Mouse (Mus musculus) cerebellum, adult 8-10 months (tissue): Measurements from ENCODE around the gene Ncl.

Experiments used
- DNase-seq: peaks from one replicate; pipeline ENCODE4 v3.0.0; 2022

Gene Ncl

GRCm38 (mm10) chr1:86311467-86312005 is 47.7 kb downstream of the Ncl start:
- DNase-seq = no peak

DNA sequence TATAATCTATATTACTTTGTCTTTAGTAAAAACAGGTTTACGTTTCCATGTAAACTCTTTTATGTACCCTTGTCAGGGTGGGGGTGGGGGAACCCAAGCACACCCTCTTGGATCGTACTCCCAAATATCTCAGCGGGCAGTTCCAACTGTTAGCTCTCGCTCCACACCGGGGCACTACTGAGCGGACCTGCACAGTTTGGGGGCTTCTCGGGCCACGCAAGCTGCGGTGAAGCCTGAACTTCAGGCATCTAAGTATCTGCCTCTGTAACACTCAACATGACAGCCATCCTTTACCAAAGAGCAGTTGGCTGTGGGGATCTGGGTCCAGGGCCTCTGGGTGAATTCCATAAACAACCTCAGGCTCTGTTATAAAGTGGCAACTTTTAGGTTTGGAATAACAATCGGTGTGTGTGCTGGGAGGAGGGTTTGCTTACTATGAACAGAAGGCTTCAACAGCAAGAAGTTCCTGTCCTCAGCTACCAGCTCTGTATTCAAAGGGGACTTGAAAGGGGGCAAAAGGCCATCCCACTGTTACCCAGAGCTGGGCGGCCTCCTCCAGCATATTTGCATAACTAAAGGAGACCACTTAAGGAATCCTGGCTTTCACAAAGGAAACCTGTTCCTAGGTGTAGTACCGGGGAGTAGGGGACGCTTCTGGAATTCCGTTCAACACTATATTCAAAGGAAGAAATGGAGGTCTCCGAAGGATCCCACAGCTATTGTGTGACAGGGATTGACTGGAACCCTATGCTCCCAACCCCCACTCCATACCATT is 48.5 kb downstream of the Ncl start:
- no peak for DNase-seq

- no peak for DNase-seq
Observed at GRCm38 (mm10) chr1:86309270-86309833, 49.8 kb downstream of the Ncl start.

DNA sequence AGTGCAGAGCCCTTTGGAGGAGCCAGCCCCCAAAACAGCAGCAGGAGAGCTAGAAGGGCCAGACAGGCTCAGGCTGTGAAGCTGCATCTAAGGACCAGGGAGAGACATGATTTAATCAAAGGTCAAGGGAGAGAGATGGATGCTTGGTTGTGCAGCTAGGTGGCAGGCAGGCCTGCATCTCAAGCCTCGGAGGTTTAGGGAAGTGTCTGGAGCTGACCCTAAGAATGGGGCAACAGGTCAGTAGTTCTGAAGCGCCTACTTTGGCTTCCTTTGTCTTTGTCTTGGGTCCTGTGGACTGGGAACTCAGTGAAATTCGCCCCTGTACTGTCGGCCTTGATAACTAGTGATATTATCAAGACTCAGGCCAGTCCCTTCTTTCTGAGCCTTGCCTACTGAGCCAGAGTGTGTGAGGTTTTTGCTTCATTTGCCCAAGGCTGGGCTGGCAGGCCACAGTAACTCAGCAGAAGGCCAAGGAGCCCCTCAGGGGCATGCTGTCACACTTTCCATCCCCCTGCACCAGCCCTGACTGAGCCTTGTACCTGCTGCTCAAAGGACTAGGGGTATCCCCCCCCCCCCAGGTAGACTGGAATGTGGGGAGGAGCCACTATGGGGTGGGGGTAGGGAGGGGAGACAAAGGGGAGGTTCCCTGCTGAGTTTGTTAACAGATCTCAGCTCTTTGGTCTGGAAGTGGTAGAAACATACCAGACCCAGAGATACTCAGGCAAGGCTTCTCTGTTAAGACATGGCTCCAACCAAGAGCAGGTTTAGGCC is 51.1 kb downstream of the Ncl start:
- DNase-seq = no peak

GRCm38 (mm10) chr1:86307177-86307762 is 51.9 kb downstream of the Ncl start:
- DNase-seq = no peak

GRCm38 (mm10) chr1:86306686-86307085 is 52.5 kb downstream of the Ncl start:
- DNase-seq = no peak

GRCm38 (mm10) chr1:86303873-86304250 is 55.3 kb downstream of the Ncl start:
- DNase-seq = no peak

- peak; percentile 7 for DNase-seq
Observed at GRCm38 (mm10) chr1:86303063-86303872, 55.9 kb downstream of the Ncl start.

DNA sequence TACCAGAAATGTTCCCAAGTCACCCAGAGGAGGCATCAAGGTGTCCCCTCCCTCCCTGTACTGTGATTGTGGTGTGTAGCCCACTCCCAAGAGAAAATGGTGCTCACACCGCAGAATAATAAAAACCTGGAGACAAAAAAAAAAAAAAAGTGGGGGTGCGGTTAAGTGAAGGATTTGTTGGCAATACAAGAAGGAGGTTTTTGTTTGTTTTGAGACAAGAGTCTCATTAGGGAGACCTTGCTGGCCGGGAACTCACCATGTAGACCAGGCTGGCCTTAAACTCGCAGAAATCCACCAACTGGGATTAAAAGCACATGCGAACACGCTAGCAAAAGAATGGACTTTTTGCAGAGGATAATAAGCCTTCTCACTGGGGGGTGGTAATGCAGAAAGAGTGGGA is 56.7 kb downstream of the Ncl start, which contains the start of gene B3gnt7:
TSS of gene B3gnt7 (plus strand) at position 301 of the 400 bp plus-strand sequence.
- DNase-seq = no peak

GRCm38 (mm10) chr1:86301221-86302091 is 57.7 kb downstream of the Ncl start:
- no peak for DNase-seq

- no peak for DNase-seq
Observed at GRCm38 (mm10) chr1:86300731-86301130, 58.5 kb downstream of the Ncl start.

DNA sequence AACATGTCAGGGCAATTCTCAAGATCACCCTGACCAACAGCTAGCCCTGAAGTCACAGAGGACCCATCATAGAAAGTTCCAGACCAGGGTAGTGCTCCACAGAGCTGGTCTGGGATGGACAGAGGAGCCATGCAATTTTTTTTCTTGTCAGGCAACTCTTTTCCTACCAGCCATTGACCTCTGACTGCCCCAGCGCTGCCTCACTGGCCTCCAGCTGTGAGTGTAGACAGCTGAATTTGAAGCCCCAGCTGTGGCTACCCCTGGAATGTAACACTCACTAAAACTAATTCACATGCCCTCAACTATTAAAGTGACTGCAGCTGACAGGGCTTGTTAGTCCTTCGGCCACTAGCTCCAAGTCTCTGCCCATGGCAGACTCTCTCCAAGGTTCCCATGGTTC is 59.1 kb downstream of the Ncl start:
- no peak for DNase-seq
